Mouse (Mus musculus) testis, postnatal 10 days (tissue): ENCODE data around the gene Trim10.

Experiments used
- DNase-seq: peaks from one replicate; pipeline ENCODE4 v3.0.0; 2021; ENCODE audit warnings: low spot score

The Trim10 gene

DNA sequence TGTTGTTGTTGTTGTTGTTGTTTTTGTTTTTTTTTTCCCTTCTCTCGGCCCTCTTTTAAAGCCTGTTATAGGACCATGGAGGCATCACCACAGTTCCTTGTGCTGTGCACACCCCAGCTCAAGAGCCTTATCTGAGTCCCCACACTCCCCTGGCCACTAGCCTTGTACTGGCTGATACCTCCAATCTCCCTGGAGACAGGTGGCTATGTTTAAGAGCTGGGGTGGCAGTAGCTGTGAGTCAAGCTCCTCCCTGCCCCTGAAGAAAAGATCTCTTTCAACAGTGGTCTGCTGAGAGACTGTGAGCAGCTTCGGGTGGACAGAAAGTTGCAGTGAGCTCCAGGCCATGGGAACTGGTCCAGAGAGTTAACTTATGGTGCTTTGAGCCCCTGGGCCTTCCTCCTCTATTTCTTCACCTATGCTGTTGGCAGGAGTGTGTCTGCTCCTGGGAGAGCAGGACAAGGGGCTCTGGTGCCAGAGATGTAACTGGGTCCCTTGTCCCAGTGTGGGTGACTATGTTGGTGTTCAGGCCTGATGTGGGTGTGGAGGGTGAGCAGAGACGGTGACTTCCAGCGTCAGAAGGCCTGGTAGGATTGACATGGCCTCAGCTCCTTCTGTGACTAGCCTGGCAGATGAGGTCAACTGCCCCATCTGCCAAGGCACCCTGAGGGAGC, at the start of gene Trim10:
Trim10 (plus strand) TSS at position 291 of the 671 bp plus-strand sequence.
- DNase-seq = no peak

DNA sequence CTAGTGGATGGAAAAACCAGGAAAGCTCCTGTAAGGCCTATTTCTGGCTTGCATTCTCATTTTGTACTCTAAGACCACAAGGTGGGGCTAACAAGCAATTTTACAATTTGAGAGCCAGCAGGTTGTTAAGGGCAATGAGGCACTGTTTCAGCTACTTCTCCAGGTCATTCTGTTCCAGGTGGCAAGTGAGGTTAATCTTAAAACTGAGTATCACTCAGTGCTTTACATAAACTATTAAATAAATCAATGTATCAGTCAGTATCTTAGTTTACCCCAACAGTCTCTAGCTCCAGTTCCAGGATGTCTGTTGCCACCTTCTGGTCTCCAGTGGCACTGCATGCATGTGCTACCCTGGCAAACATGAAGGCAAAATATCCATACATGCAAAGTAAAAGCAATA, 45.4 kb upstream of the Trim10 start:
- DNase-seq = peak; percentile 75

DNA sequence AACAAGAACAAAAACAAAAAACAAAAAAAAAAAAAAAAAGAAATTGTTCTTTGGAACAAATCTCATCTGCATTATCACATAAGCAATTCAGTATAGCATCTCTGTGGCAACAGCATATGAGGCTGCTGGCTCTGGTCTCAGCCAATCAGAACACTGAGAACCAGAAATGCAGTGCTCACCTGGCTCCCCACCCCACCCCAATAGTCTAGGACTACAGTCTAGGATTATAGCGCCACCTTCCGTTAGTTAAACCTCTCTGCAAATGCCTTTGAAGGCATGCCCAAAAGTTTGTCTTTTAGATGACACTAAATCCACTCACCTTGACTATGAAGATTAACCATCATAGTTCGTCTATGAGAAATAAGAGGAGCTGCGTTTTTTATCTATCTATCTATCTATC, 43.8 kb upstream of the Trim10 start:
- no peak for DNase-seq

DNA sequence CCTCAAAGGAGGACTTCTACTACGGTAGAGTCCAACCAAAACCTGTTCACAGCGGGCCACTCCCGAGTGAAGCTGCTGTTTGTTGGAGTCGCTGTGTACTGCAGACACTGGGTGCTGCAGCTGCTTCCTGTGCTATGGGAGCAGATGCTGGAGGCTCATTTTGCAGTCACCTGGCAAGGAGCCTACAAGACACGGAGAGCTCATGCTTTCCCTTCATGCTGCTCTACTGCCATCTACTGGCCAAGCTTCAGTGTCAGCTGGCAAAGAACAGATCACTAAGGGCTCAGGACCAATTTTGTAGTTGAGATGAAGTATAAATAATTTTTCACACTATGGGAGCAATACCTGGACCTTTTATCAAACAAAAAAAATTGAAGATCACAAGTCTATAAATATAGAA, 43.4 kb upstream of the Trim10 start:
- peak; percentile 91 for DNase-seq

DNA sequence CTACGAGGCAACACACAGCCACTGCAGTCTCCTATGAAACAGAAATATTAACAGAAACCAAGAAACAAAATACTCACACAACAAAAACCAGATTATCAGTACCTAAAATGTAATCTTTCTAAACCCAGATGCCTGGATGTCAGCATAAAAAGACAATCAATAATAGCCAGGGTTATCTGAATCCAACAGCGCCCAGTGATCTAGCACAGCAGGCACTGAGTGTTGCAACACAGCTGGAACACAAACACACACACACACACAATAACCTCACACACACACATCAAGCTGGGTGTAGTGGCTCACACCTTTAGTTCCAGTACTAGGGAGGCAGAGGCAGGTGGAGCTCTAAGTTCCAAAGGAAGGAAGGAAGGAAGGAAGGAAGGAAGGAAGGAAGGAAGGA, 40.9 kb upstream of the Trim10 start:
- DNase-seq = no peak

DNA sequence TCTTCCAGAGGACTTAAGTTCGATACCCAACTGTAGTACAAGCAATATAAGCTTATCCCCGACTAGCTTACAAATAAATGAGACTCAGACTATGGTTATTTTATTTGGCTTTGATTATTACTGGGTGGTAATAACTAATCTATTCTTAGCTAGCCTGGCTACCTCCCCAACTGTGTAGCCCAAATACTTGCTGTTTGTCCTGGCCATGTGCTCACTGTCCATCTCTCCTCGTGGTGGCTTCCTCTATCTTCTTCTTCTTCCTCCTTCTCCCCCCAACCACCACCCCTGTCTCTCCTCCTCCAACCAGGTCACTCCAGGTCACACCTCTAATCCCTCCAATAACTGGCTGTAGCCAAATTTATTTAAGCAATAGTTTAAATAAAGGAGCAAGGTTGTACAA, 38.9 kb upstream of the Trim10 start:
- DNase-seq = no peak

DNA sequence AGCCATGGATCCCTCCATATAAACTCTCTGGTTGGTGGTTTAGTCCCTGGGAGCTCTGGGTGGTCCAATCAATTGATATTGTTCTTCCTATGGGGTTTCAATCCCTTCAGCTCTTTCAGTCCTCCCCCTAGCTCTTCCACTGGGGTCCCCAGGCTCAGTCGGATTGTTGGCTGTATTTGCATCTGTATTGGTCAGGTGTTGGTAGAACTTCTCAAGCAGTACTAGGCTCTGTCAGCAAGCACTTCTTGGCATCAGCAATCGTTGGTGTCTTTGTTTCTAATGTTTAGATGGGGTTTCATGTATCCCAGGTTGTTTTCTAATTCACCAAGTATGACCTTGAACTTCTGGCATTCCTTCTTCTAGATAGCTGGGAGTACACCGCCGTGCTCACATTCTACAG, 36.7 kb upstream of the Trim10 start:
- DNase-seq = no peak

DNA sequence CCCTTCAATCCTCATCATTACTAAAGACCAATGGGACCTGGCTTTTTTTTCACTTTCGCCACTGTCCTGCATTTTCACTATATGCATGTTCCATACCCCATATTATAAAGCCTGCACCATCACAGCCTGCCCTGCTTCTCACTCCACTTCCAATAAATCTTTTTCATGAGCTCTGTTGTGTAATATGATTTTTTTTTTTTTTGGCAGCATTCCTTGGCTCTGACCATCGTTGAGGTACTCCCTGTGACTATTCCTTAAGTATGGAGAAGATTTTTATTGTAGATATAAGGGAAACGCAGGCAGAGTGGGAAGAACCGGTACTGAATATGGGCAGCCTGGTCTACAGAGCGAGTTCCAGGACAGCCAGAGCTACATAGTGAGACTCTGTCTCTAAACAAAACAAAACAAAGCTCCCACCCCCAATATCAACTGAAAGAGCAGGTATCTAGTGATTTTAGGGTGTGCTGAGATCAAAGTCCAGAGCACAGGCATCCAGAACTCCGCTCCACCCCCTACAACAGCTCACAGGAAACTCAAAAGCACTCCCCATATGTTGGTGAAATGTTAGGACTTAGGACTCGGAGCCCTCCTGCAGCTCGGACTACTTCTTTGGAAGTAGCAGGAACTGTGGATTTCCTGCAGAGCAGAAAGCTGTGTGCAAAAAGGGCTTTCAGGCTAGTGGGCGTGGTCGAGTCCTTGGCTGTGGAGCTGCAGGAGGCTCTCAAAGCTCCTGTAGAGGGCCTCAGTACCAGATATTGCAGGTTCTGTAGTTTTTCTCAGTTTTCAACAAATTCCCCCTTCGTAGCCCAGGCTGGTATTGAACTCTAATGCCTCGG, 33.6 kb upstream of the Trim10 start:
- peak; percentile 81 for DNase-seq

DNA sequence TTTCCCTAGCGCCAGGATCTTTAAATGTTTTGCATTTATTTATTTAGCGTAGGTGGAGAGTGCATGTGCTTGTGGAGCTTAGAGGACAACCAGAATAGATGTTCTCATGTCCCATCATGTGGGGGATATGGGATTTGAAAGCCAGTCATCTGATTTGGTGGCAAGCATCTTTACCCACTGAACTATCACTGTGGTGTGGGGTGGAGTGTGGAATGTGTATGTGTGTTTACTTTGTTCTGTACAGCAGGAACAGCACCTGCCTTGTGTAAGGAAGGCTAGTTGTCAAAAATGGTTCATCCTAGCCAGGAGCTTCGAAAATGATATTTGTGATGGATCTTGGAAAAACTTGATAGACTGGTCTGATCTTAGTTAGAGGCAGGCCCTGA, 33.0 kb upstream of the Trim10 start:
- DNase-seq = no peak

DNA sequence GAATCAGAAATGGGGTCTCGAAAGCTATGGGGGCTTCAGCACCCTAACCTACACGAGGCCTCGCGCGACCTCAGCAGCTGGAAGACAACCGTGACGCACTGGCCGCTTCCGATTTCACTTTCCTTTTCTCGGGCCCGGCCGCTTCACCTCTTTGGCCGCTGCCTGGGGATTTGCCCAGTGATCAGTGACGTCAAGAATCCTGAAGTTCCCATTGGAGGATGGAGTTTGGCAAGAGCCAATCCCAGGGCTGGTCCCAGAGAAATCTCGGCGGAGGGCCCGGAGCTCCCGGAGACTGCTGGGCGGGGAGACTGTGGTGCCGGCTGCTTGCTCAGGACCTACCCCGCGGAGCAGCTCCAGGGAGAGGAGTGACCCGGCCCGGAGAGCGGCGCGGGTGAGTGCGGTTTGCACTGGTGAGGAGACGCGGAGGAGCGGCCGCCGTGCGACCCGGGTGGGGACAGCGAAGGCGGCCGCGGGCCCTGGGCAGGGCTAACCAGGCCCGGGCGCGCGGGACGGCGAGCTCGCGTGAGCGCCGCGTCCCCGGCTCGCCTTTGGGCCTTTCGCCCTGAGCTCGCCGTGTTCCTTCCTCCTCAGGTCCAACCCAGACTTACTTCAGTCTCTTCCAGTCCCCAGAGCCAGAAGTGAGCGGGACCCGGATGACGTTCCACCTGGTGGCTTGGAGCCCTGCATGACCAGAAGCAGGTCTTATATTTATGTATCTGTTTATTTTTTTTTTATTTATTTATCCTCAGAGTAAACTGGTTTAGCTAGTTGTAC, 32.3 kb upstream of the Trim10 start, which contains the start of gene Trim26:
Trim26 (plus strand) TSS at position 261 of the 774 bp plus-strand sequence.
- DNase-seq = peak; percentile 95

DNA sequence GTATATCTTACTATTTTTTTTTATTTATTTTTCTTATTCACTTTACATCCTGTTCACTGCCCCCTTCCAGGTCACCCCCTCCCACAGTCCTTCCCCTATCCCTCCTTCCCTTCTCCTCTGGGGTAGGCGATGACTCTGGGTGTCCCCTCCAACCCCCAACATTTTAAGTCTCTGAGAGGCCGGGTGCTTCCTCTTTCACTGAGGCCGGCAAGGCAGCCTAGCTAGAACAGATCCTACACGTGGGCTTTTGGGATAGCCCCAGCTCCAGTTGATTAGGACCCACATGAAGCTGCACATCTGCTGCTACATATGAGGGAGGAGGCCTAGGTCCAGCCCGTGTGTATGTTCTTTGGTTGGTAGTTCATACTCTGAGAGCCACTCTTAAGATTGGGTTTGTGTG, 30.4 kb upstream of the Trim10 start:
- DNase-seq = no peak

DNA sequence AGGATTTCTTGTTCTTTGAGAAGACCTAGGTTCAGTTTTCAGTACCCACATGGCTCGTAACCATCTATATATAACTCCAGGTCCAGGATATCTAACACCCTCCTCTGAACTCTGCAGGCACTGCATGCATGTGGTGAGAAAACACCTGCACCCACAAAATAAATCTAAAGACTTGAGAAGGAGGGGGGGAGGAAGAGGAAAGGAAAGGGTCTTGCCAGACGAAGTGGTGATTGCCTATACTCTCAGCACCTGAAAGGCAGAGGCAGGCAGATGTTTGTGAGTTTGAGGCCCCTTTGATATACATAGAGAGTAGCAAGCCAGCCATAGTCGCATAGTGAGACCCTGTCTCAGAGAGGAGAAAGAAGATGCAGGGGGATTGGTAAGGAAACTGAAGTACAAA, 29.4 kb upstream of the Trim10 start:
- no peak for DNase-seq

DNA sequence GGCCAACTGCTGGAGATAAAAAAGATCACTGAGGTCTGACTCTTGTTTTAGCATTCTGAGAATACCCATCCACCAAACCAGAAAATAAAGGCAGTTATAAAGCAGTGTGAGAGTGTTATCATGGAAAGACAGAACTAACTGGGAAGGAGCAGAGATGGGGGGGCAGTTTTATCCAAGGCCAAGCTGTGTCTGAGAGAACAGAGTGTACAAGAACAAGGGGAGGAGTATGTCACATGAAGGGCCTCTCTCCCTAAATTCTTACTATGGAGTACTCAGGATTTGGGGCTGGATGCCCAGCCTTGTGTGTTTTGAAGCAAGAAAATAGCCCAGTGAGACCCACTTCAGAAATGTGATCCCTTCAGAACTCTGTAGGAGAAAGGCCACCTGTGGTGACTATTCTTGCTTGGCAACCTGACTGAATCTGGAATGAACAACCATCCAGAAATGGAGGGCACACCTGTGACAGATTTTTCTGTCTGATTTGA, 28.4 kb upstream of the Trim10 start:
- DNase-seq = no peak

DNA sequence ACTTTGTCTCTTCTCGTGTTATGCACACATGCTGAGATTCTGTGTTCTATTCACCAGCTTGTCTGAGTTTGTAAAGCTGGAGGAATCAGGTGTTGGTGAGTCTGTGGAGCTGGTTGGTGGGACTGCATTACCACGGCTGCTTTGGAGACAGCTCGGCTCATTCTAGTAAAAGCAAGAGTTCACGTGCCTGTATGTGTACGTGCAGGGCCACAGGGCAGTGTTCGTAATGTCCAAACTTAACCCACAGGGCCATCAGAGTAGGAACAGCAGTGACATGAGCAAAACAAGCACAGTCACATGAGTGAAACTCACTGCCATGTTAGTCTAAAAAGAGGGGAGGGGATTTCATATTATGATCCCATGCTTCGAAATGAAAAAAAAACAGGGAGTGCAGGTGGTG, 25.7 kb upstream of the Trim10 start:
- DNase-seq = no peak

DNA sequence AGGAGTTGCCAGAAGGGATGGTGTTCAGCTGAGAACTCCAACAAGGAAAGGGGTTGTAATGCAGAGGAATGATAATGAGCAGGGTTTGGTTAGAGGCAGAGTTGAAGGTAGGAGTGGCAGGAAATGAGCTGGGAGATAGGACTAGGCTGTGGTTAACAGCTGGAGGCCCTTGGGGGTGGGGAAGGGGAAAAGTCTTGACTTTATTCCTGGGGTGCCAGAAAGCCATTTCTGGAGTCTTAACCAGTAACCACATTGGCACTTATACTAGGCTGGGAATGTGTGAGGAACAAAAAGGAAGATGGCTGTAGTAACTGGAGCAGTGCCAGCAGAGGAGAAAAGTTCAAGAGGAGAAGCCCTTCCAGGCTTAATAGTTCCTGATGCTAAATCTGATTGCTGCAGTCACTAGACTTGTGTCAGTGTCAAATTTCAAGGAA, 25.1 kb upstream of the Trim10 start:
- peak; percentile 60 for DNase-seq

DNA sequence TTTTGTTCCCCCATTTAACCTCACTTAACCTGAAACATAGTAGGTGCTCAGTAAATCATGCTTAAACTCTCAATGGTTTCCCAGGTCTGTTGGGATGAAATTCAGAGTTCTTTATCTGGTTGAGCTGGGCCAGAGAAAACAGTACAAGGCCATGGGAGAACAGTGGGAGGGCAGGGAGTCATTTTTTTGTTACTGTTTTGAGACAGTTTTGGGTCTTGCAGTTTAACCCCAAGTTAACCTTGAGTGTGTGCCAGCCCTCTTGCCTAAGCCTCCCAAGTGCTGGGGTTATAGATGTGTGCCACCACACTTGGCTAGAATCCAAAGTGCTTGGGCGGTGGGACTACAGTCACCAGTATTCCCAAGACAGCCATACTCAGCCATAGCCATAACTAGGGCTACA, 24.6 kb upstream of the Trim10 start:
- DNase-seq = peak; percentile 67

DNA sequence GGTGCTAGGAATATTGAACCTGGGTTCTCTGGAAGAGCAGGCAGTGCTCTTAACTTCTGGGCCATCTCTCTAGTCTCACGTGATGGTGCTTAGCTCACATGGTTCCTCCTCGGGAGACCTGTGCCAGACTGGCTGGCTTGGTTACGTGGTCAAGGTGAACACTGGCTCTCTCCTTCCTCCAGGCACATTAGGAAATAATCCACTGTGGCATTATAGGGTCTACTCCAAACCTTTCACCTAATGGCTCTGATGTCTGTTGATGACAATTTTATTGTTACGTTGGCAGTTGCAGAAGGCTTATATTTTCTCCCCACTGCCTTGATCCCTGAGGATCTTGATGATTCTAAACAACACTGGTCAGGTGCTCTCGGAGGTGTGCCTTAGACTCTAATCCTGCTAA, 20.5 kb upstream of the Trim10 start:
- no peak for DNase-seq

DNA sequence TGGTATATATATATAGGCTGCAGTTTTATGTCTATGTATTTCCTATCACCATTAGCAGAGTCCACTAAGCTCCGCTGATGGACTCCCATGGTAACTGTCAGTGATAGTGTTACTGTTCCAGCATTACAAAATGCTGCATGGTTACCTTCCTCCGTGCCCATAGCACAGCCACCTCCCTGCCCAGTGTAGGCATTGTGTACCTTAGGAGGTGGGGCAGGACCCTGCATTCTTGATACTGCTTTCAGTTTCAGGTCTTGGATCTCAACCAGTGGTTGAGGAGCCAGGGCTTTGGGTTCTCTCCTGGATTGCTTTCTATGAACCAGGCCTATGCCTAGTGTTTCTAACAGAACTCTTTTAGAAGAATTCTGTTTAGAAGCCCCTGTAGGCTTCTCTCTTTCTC, 19.4 kb upstream of the Trim10 start:
- DNase-seq = no peak

DNA sequence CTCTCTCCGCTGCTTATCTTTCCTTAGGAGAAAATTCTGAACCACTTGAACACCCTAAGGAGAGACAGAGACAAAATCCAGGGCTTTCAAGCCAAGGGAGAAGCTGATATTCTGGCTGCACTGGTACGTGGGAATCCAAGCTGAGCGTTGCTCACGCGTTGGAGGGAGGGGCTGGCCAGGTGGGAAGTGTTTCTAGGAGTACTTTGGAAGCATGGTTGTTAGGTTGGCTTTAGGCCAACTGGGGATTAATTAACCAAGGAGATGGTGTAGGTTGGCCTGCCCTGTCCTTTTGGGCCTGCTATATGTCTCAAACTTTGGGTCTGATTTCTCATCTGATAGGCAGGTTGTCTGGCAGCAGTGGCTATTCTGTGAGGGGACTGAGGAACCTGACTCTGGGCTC, 18.2 kb upstream of the Trim10 start:
- DNase-seq = no peak

DNA sequence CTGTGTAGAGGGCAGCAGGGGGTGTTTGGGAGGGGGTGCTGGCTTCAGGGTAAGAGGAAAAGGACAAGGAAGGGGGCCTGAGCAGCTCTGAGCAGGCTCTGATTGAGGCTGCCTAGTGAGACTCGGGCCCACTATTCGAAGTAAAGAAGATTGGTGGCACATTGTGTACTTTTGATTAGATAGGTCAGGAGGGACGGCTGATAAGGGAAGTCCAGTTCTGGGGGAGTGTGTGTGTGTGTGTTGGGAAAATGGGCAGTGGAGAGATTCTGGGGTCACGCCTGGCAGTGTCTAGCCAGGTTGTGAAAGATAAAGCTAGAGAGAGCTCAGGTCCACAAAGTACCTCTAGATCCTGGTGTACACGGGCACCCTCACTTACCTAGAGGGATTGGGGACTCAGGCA, 17.7 kb upstream of the Trim10 start:
- DNase-seq = no peak

DNA sequence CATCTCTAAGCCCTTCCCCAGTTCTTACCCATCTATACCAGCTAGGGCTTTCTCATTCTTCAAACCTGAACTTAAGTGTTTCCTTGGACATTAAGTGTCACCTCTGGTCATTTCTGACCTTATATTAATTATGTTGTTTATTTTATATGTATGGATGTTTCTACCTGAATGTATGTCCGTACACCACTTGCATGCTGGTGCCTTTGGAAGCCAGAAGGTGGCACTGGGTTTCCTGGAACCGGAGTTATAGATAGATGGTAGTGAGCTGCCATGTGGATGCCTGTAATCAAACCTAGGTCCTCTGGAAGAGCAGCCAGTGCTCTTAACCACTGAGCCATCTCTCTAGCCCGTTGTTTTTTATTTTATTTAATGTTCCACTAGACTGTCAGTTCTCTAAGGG, 13.9 kb upstream of the Trim10 start:
- DNase-seq = no peak

DNA sequence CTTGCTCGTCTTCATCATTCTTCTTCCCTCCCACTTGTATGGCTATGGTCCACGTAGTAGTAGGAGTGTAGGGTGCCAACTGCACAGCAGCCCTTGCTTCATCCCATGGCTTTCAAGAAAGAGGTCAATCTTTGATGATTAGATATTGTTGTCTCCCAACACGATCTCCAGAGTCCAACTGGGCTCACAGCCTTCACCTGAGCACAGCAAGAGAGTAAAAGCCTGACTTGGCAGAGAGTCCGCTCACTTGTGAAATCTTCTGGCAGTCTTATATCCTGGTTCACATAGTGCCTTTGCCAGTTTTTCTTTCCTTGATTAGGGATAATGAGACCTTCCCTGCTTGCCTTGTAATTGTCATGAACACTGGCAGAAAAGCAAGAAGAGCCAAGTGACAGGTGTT, 13.1 kb upstream of the Trim10 start:
- DNase-seq = no peak

DNA sequence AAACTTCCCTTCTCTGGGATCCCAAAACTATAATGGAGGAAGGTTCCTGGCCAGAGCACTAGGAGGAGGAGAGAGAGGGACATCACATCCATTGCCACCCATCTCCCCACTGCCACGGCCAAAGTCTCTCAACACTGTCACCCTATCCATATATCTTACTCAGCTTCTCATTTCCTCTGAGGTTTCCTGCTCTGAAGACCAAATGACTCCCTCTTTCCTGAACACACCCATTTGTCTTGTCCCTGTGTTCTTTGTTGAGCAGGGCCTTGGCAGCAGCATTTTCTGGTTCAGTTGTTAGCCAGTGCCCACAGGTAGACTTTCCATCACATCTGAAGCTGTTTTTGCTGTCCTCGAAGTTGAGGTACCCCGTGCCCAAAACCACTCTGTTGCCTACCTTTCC, 11.2 kb upstream of the Trim10 start:
- DNase-seq = no peak
